Mouse (Mus musculus) T-helper 1 cell (primary cell): ENCODE data around the gene Sugt1.

Experiments used
- in situ Hi-C: fragments of 300-600 bp; cut with MboI, MseI; formaldehyde crosslinking; loops from one replicate; pipeline ENCODE4 v1.15.1; 2025; ENCODE audit warnings: high pct_unique_total_duplicates

Sugt1 gene

GRCm38 (mm10) chr14:79587139-79587851 is at the start of gene Sugt1:
Gene Sugt1, plus strand, starts transcription at chr14:79587691.
- in situ Hi-C loops: loop anchor here (5.0 kb wide), 1 partner anchor 200 kb away; no protein-coding TSS in a partner anchor

GRCm38 (mm10) chr14:79537921-79538320 is 49.6 kb upstream of the Sugt1 start:
- in situ Hi-C loops: loop anchor here (25.0 kb wide), 1 partner anchor 1101 kb away; no protein-coding TSS in a partner anchor

GRCm38 (mm10) chr14:79541606-79542005 is 45.9 kb upstream of the Sugt1 start:
- in situ Hi-C loops: loop anchor here (25.0 kb wide), 1 partner anchor 1104 kb away; no protein-coding TSS in a partner anchor

GRCm38 (mm10) chr14:79549343-79549742 is 38.1 kb upstream of the Sugt1 start:
- in situ Hi-C loops: loop anchor here (25.0 kb wide), 1 partner anchor 1112 kb away; no protein-coding TSS in a partner anchor

- in situ Hi-C loops: no loop called here
Observed at GRCm38 (mm10) chr14:79551929-79552328, 35.6 kb upstream of the Sugt1 start.

GRCm38 (mm10) chr14:79552854-79553253 is 34.6 kb upstream of the Sugt1 start:
- in situ Hi-C loops: no loop called here

GRCm38 (mm10) chr14:79557796-79558195 is 29.7 kb upstream of the Sugt1 start:
- in situ Hi-C loops: no loop called here

GRCm38 (mm10) chr14:79562745-79563144 is 24.7 kb upstream of the Sugt1 start:
- in situ Hi-C loops: no loop called here

GRCm38 (mm10) chr14:79564784-79565183 is 22.7 kb upstream of the Sugt1 start:
- in situ Hi-C loops: no loop called here

- in situ Hi-C loops: no loop called here
Observed at GRCm38 (mm10) chr14:79573482-79574191, 13.9 kb upstream of the Sugt1 start.

GRCm38 (mm10) chr14:79574361-79574760 is 13.1 kb upstream of the Sugt1 start:
- in situ Hi-C loops: no loop called here

- in situ Hi-C loops: no loop called here
Observed at GRCm38 (mm10) chr14:79583526-79584245, 3.8 kb upstream of the Sugt1 start.

GRCm38 (mm10) chr14:79586499-79587138 is 872 bp upstream of the Sugt1 start:
- in situ Hi-C loops: loop anchor here (5.0 kb wide), 1 partner anchor 199 kb away; no protein-coding TSS in a partner anchor

- in situ Hi-C loops: loop anchor here (5.0 kb wide), 1 partner anchor 201 kb away; no protein-coding TSS in a partner anchor
Observed at GRCm38 (mm10) chr14:79587852-79588229, 350 bp downstream of the Sugt1 start.

GRCm38 (mm10) chr14:79588534-79588951 is 1.1 kb downstream of the Sugt1 start:
- in situ Hi-C loops: loop anchor here (5.0 kb wide), 1 partner anchor 201 kb away; no protein-coding TSS in a partner anchor

- in situ Hi-C loops: loop anchor here (5.0 kb wide), 1 partner anchor 202 kb away; no protein-coding TSS in a partner anchor
Observed at GRCm38 (mm10) chr14:79589401-79589800, 1.9 kb downstream of the Sugt1 start.

GRCm38 (mm10) chr14:79590916-79591315 is 3.4 kb downstream of the Sugt1 start:
- in situ Hi-C loops: no loop called here

GRCm38 (mm10) chr14:79591611-79592010 is 4.1 kb downstream of the Sugt1 start:
- in situ Hi-C loops: no loop called here

- in situ Hi-C loops: no loop called here
Observed at GRCm38 (mm10) chr14:79594069-79594468, 6.6 kb downstream of the Sugt1 start.

GRCm38 (mm10) chr14:79596602-79597001 is 9.1 kb downstream of the Sugt1 start:
- in situ Hi-C loops: no loop called here

- in situ Hi-C loops: no loop called here
Observed at GRCm38 (mm10) chr14:79605881-79606280, 18.4 kb downstream of the Sugt1 start.
